Mouse (Mus musculus) embryonic facial prominence, embryonic 15.5 days (tissue): ENCODE data around the gene Rps13. TPM values are rescaled to one million over a fixed set of nuclear protein-coding genes. Genes with fewer than 3 reads are reported as not detected.

Source experiments
- ATAC-seq: fragments of 200-750 bp; cut with Nextera tagmentation; 2 replicates; pipeline ENCODE4 v1.8.0; 2017; ENCODE audit warnings: low read depth, moderate TSS enrichment; ENCODE audit not compliant: insufficient number of reproducible peaks, low FRiP score, low TSS enrichment
- H3K27ac ChIP-seq: fragments of 300-500 bp; sonication (generic); replicated peaks from 2 replicates; pipeline ENCODE4 v1.5.1; 2015; ENCODE audit warnings: mild to moderate bottlenecking, inconsistent platforms
- H3K27me3 ChIP-seq: fragments of 300-500 bp; sonication (generic); 2 replicates; pipeline ENCODE4 v1.6.1; 2015; ENCODE audit warnings: inconsistent platforms
- H3K36me3 ChIP-seq: fragments of 300-500 bp; sonication (generic); 2 replicates; pipeline ENCODE4 v1.6.1; 2015; ENCODE audit warnings: mild to moderate bottlenecking, inconsistent platforms
- H3K4me1 ChIP-seq: fragments of 300-500 bp; sonication (generic); 2 replicates; pipeline ENCODE4 v1.6.1; 2015; ENCODE audit warnings: inconsistent platforms
- H3K4me2 ChIP-seq: fragments of 300-500 bp; sonication (generic); replicated peaks from 2 replicates; pipeline ENCODE4 v1.6.1; 2015; ENCODE audit warnings: mild to moderate bottlenecking, inconsistent platforms
- H3K4me3 ChIP-seq: fragments of 300-500 bp; sonication (generic); replicated peaks from 2 replicates; pipeline ENCODE4 v1.5.1; 2015; ENCODE audit warnings: mild to moderate bottlenecking, inconsistent platforms
- H3K9ac ChIP-seq: fragments of 300-500 bp; sonication (generic); 2 replicates; pipeline ENCODE4 v1.6.1; 2015; ENCODE audit warnings: inconsistent platforms
- H3K9me3 ChIP-seq: fragments of 300-500 bp; sonication (generic); replicated peaks from 2 replicates; pipeline ENCODE4 v1.6.1; 2016; ENCODE audit warnings: inconsistent platforms
- WGBS: fragments of 180-500 bp; shearing (Covaris S2); methylation state at CpG from one replicate; pipeline ENCODE4 v1.1.7; 2015; 5-methylcytosine and 5-hydroxymethylcytosine counted together
- polyA plus RNA-seq: library from polyadenylated mRNA; unstranded; fragments of >200 nt; fragmentation: Nextera tagmentation; extraction: Ambion mirVana; gene quantifications from 2 replicates; pipeline ENCODE4 v1.2.1, GENCODE M21; 2015

Rps13 gene
- polyA plus RNA-seq, 1 experiment from 2014 or later: 834 TPM

- no peak for ATAC-seq
These were observed 43.4 kb downstream of the Rps13 start for GRCm38 (mm10) chr7:116290559-116290958.

GRCm38 (mm10) chr7:116288996-116289395 lies 45.0 kb downstream of the Rps13 start:
- no peaks in the 10 kb centered on the region for H3K36me3 ChIP-seq
- H3K27ac ChIP-seq: no peak overlapping the region
- ATAC-seq: no peak
- H3K4me2 ChIP-seq: no peak overlapping the region
- 87% methylated on average over 3 of the region's 3 CpGs for WGBS
- H3K9ac ChIP-seq: no peak overlapping the region
- H3K27me3 ChIP-seq: no peaks in the 10 kb centered on the region
- H3K9me3 ChIP-seq: no peaks in the 10 kb centered on the region
- no peak overlapping the region for H3K4me3 ChIP-seq
- H3K4me1 ChIP-seq: peaks cover 27% of the 10 kb centered on the region

More at GRCm38 (mm10) chr7:116290559-116290958, 43.4 kb downstream of the Rps13 start:
- Histone ChIP-seq H3K4me3 (no peak overlapping the region), H3K27ac (no peak overlapping the region), H3K9ac (no peak overlapping the region), H3K4me2 (no peak overlapping the region), H3K27me3 (no peaks in the 10 kb centered on the region), H3K9me3 (no peaks in the 10 kb centered on the region), H3K36me3 (no peaks in the 10 kb centered on the region), H3K4me1 (peaks cover 32% of the 10 kb centered on the region)
- WGBS: 95% methylated on average over 1 of the region's 1 CpGs

- Histone ChIP-seq H3K9me3 (no peaks in the 10 kb centered on the region), H3K36me3 (no peaks in the 10 kb centered on the region), H3K4me1 (peaks cover 23% of the 10 kb centered on the region), H3K4me3 (no peak overlapping the region), H3K27ac (no peak overlapping the region), H3K9ac (no peak overlapping the region), H3K4me2 (no peak overlapping the region), H3K27me3 (no peaks in the 10 kb centered on the region)
- ATAC-seq: no peak
- 70% methylated on average over 5 of the region's 5 CpGs for WGBS
These were observed 46.0 kb downstream of the Rps13 start for GRCm38 (mm10) chr7:116287959-116288358.

GRCm38 (mm10) chr7:116286611-116287355 lies 47.2 kb downstream of the Rps13 start:
- ATAC-seq: no peak
- Histone ChIP-seq H3K4me1 (peaks cover 19% of the 10 kb centered on the region), H3K27ac (0 out of 2 replicates have a peak overlapping the region, but pooled peaks have one; percentile 28), H3K9me3 (no peaks in the 10 kb centered on the region), H3K9ac (no peak overlapping the region), H3K36me3 (no peaks in the 10 kb centered on the region), H3K4me3 (no peak overlapping the region), H3K4me2 (no peak overlapping the region), H3K27me3 (no peaks in the 10 kb centered on the region)
- 39% methylated on average over 11 of the region's 11 CpGs for WGBS

- Histone ChIP-seq H3K9ac (no peak overlapping the region), H3K4me1 (peaks cover 19% of the 10 kb centered on the region), H3K9me3 (no peaks in the 10 kb centered on the region), H3K4me2 (no peak overlapping the region), H3K36me3 (no peaks in the 10 kb centered on the region), H3K27ac (no peak overlapping the region), H3K27me3 (no peaks in the 10 kb centered on the region), H3K4me3 (no peak overlapping the region)
- 70% methylated on average over 12 of the region's 12 CpGs for WGBS
- ATAC-seq: no peak
These were observed 47.8 kb downstream of the Rps13 start for GRCm38 (mm10) chr7:116286173-116286572.

- Histone ChIP-seq H3K4me2 (no peak overlapping the region), H3K9ac (no peak overlapping the region), H3K4me1 (peaks cover 19% of the 10 kb centered on the region), H3K36me3 (no peaks in the 10 kb centered on the region), H3K4me3 (no peak overlapping the region), H3K27ac (no peak overlapping the region), H3K9me3 (no peaks in the 10 kb centered on the region), H3K27me3 (no peaks in the 10 kb centered on the region)
- no peak for ATAC-seq
- 68% methylated on average over 1 of the region's 1 CpGs for WGBS
These were observed 48.8 kb downstream of the Rps13 start for GRCm38 (mm10) chr7:116285216-116285615.

- Histone ChIP-seq H3K9ac (no peak overlapping the region), H3K36me3 (no peaks in the 10 kb centered on the region), H3K27me3 (no peaks in the 10 kb centered on the region), H3K9me3 (no peaks in the 10 kb centered on the region), H3K4me2 (no peak overlapping the region), H3K27ac (no peak overlapping the region), H3K4me3 (no peak overlapping the region), H3K4me1 (peaks cover 16% of the 10 kb centered on the region)
- ATAC-seq: no peak
- WGBS: 30% methylated on average over 11 of the region's 11 CpGs
These were observed 51.2 kb downstream of the Rps13 start for GRCm38 (mm10) chr7:116282755-116283154.

Other genes with a start within 250 kb of the Rps13 start
- 0.71 and 1.7 TPM in 2 replicates for gene Gm4353, start 249.6 kb downstream of the Rps13 start, polyA plus RNA-seq
- gene Plekha7, start 25.8 kb downstream of the Rps13 start, polyA plus RNA-seq: 15.4 and 16.1 TPM in 2 replicates
- gene Pik3c2a, start 109.3 kb upstream of the Rps13 start, polyA plus RNA-seq: 21.2 and 21.9 TPM in 2 replicates
- 31.1 and 34.7 TPM in 2 replicates for gene Nucb2, start 170.2 kb upstream of the Rps13 start, polyA plus RNA-seq